Mouse (Mus musculus) thymus, postnatal 36 days (tissue): ENCODE measurements at regions not wholly inside any gene's neighbourhood (a gene's known extent, or its start where the extent isn't known, plus 50 kb on each side); places are given as distances from the start of the nearest gene placed in this dataset.

Experiments
- DNase-seq, 2 experiments: peaks; one replicate each; pipeline ENCODE4 v3.0.0; 2022; ENCODE audit warnings: mixed read lengths in 2 of 2

- no peak for DNase-seq
Measured at GRCm38 (mm10) chr6:6280812-6281568, 64.0 kb upstream of the Slc25a13 start.

DNA sequence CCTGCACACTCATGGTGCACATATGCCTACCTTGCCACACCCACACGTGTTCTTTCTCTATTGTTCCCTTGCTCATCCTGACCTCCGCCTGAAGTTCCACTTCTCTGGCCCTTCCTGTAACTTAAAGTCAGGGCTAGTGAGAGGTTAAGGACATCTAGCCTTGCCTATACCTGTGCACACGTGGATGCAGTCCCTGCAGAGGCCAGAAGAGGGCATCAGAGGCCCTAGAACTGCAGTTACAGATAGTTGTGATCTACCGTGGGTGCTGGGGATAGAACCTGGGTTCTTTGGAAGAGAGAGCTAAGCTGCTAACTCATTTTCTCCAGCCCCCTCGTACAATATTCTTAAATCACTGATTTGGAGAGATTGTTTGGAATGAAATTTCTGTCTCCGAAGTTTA is 62.7 kb upstream of the Slc25a13 start:
- no peak for DNase-seq

GRCm38 (mm10) chr6:6270545-6270944 is 53.6 kb upstream of the Slc25a13 start:
- DNase-seq = no peak
